Mouse (Mus musculus) thymus, adult 2 months (tissue): Measurements from ENCODE around the gene Nlgn1. TPM values are rescaled to one million over a fixed set of nuclear protein-coding genes. Genes with fewer than 3 reads are reported as not detected.

Experiments used
- DNase-seq: peaks from one replicate; pipeline ENCODE4 v3.0.0; 2021
- H3K27ac ChIP-seq: fragments of 200-500 bp; 2 replicates; pipeline ENCODE4 v1.5.1; 2012; ENCODE audit warnings: low read length, control low read depth; ENCODE audit not compliant: control insufficient read depth, insufficient read depth
- H3K27me3 ChIP-seq: fragments of 200-500 bp; 2 replicates; pipeline ENCODE4 v1.6.1; 2012; ENCODE audit warnings: mild to moderate bottlenecking, low read length, moderate library complexity, mixed read lengths; ENCODE audit not compliant: control insufficient read depth, insufficient read depth
- H3K36me3 ChIP-seq: fragments of 200-500 bp; 2 replicates; pipeline ENCODE4 v1.6.1; 2012; ENCODE audit warnings: mild to moderate bottlenecking, low read length, moderate library complexity; ENCODE audit not compliant: control insufficient read depth, insufficient read depth
- H3K4me1 ChIP-seq: fragments of 200-500 bp; replicated peaks from 2 replicates; pipeline ENCODE4 v1.6.1; 2012; ENCODE audit warnings: low read length; ENCODE audit not compliant: control insufficient read depth, insufficient read depth
- H3K4me3 ChIP-seq: fragments of 200-500 bp; 2 replicates; pipeline ENCODE4 v1.5.1; 2012; ENCODE audit warnings: mild to moderate bottlenecking, low read length, control low read depth, moderate library complexity; ENCODE audit not compliant: control insufficient read depth, insufficient read depth
- CTCF ChIP-seq: fragments of 200-500 bp; IDR thresholded peaks from 2 replicates; pipeline ENCODE4 v1.5.1; 2012; ENCODE audit warnings: mild to moderate bottlenecking, control low read depth, low read length, moderate library complexity, borderline replicate concordance; ENCODE audit not compliant: control insufficient read depth, poor library complexity, insufficient read depth; ENCODE audit errors: extremely low read depth
- POLR2A ChIP-seq: fragments of 200-500 bp; IDR thresholded peaks from 2 replicates; pipeline ENCODE4 v1.6.1; 2012; ENCODE audit warnings: mild to moderate bottlenecking, low read length, control low read depth, moderate library complexity; ENCODE audit not compliant: control insufficient read depth, poor library complexity, insufficient read depth; ENCODE audit errors: extremely low read depth
- WGBS: fragments of 180-500 bp; shearing (Covaris S2); methylation state at CpG from one replicate; pipeline ENCODE4 v1.1.7; 2018; 5-methylcytosine and 5-hydroxymethylcytosine counted together
- polyA plus RNA-seq: library from polyadenylated mRNA; depleted of rRNA; stranded (reverse); fragments of >200 nt; gene quantifications from 2 replicates; pipeline ENCODE4 v1.2.3, GENCODE M21; 2012

Gene Nlgn1
- polyA plus RNA-seq, 1 experiment: 0.96 TPM

GRCm38 (mm10) chr3:25813368-25813767 is 518.9 kb downstream of the Nlgn1 start:
- no peaks in the 10 kb centered on the region for H3K4me1 ChIP-seq
- 91% methylated on average over 3 of the region's 3 CpGs for WGBS
- H3K27ac ChIP-seq: no peak overlapping the region
- H3K4me3 ChIP-seq: no peak overlapping the region
- H3K36me3 ChIP-seq: no peaks in the 10 kb centered on the region
- TF ChIP-seq CTCF: no peak
- no peak for TF ChIP-seq POLR2A
- H3K27me3 ChIP-seq: no peaks in the 10 kb centered on the region
- DNase-seq: no peak

GRCm38 (mm10) chr3:25807559-25807958 is 524.7 kb downstream of the Nlgn1 start:
- Histone ChIP-seq H3K27ac (no peak overlapping the region), H3K4me1 (no peaks in the 10 kb centered on the region), H3K4me3 (no peak overlapping the region), H3K36me3 (no peaks in the 10 kb centered on the region), H3K27me3 (no peaks in the 10 kb centered on the region)
- no peak for DNase-seq
- 61% methylated on average over 3 of the region's 3 CpGs for WGBS
- TF ChIP-seq POLR2A (no peak), CTCF (no peak)

GRCm38 (mm10) chr3:25781651-25782050 is 550.6 kb downstream of the Nlgn1 start:
- 86% methylated on average over 2 of the region's 2 CpGs for WGBS
- H3K4me1 ChIP-seq: no peaks in the 10 kb centered on the region
- no peak for DNase-seq
- H3K36me3 ChIP-seq: no peaks in the 10 kb centered on the region
- H3K27ac ChIP-seq: no peak overlapping the region
- TF ChIP-seq CTCF: no peak
- no peak for TF ChIP-seq POLR2A
- no peak overlapping the region for H3K4me3 ChIP-seq
- H3K27me3 ChIP-seq: no peaks in the 10 kb centered on the region

- WGBS: 92% methylated on average over 6 of the region's 6 CpGs
- no peak for DNase-seq
- H3K27me3 ChIP-seq: no peaks in the 10 kb centered on the region
- H3K36me3 ChIP-seq: no peaks in the 10 kb centered on the region
- TF ChIP-seq CTCF (no peak), POLR2A (no peak)
- no peak overlapping the region for H3K4me3 ChIP-seq
- no peak overlapping the region for H3K27ac ChIP-seq
- H3K4me1 ChIP-seq: no peaks in the 10 kb centered on the region
Measured at GRCm38 (mm10) chr3:25775437-25775836, 556.8 kb downstream of the Nlgn1 start.

GRCm38 (mm10) chr3:25773908-25774307 is 558.4 kb downstream of the Nlgn1 start:
- no peaks in the 10 kb centered on the region for H3K27me3 ChIP-seq
- DNase-seq: no peak
- 79% methylated on average over 4 of the region's 4 CpGs for WGBS
- no peak overlapping the region for H3K4me3 ChIP-seq
- no peaks in the 10 kb centered on the region for H3K4me1 ChIP-seq
- no peak overlapping the region for H3K27ac ChIP-seq
- H3K36me3 ChIP-seq: no peaks in the 10 kb centered on the region
- TF ChIP-seq CTCF (no peak), POLR2A (no peak)

GRCm38 (mm10) chr3:25773467-25773866 is 558.8 kb downstream of the Nlgn1 start:
- Histone ChIP-seq H3K27ac (no peak overlapping the region), H3K27me3 (no peaks in the 10 kb centered on the region), H3K36me3 (no peaks in the 10 kb centered on the region), H3K4me3 (no peak overlapping the region), H3K4me1 (no peaks in the 10 kb centered on the region)
- TF ChIP-seq CTCF (no peak), POLR2A (no peak)
- DNase-seq: no peak

GRCm38 (mm10) chr3:25763689-25764088 is 568.6 kb downstream of the Nlgn1 start:
- Histone ChIP-seq H3K27me3 (no peaks in the 10 kb centered on the region), H3K4me1 (no peaks in the 10 kb centered on the region), H3K4me3 (no peak overlapping the region), H3K36me3 (no peaks in the 10 kb centered on the region), H3K27ac (no peak overlapping the region)
- no peak for DNase-seq
- 87% methylated on average over 4 of the region's 4 CpGs for WGBS
- no peak for TF ChIP-seq POLR2A
- TF ChIP-seq CTCF: no peak

GRCm38 (mm10) chr3:25757813-25758212 is 574.4 kb downstream of the Nlgn1 start:
- Histone ChIP-seq H3K27ac (no peak overlapping the region), H3K4me1 (no peaks in the 10 kb centered on the region), H3K27me3 (no peaks in the 10 kb centered on the region), H3K36me3 (no peaks in the 10 kb centered on the region), H3K4me3 (no peak overlapping the region)
- TF ChIP-seq POLR2A (no peak), CTCF (no peak)
- WGBS: 94% methylated on average over 2 of the region's 2 CpGs
- DNase-seq: no peak
